Mouse (Mus musculus): ENCODE data around the gene Sh3pxd2a. TPM values are rescaled to one million over a fixed set of nuclear protein-coding genes. Genes with fewer than 3 reads are reported as not detected.

The Sh3pxd2a gene
- polyA plus RNA-seq, 1 experiment from 2014 or later: 0.82 TPM

GRCm38 (mm10) chr19:47369008-47369407, 95.2 kb downstream of the Sh3pxd2a start:
- DNase-seq (peak; percentile 35), ATAC-seq (peak; percentile 86)
- Histone ChIP-seq H3K4me2 (ENCODE audit: low read depth, low read length) (no peak overlapping the region), H3K4me3 (ENCODE audit: low read depth, low read length) (no peak overlapping the region), H3K27me3 (ENCODE audit: insufficient read depth, low read length) (no peaks in the 10 kb centered on the region), H3K9ac (replicated peaks) (no peak overlapping the region), H3K27ac (ENCODE audit: low read depth) (peak overlapping the region; percentile 29; the same call in 1 of the 2 replicates), H3K4me1 (ENCODE audit: insufficient read depth) (no peaks in the 10 kb centered on the region), H3K9me3 (ENCODE audit: low read length) (no peaks in the 10 kb centered on the region), H3K36me3 (replicated peaks; ENCODE audit: insufficient read depth, low read length) (no peaks in the 10 kb centered on the region; the same call in 1 of the 2 replicates)
- WGBS (ENCODE audit: insufficient replicate concordance): 51% methylated on average over 3 of the region's 3 CpGs
- TF ChIP-seq EP300 (IDR thresholded peaks at IDR 0.05; ENCODE audit: low read depth) (no peak), CTCF (IDR thresholded peaks at IDR 0.05; ENCODE audit: low read depth) (peak; percentile 20; the same call in 1 of the 2 replicates)

- no peaks in the 10 kb centered on the region; the same call in none of the 2 replicates for H3K36me3 ChIP-seq (replicated peaks; ENCODE audit: insufficient read depth, low read length)
- H3K4me3 ChIP-seq (ENCODE audit: low read depth, low read length): no peak overlapping the region
- WGBS (ENCODE audit: insufficient replicate concordance): 85% methylated on average over 12 of the region's 12 CpGs
- no peak overlapping the region for H3K9ac ChIP-seq (replicated peaks)
- no peaks in the 10 kb centered on the region for H3K9me3 ChIP-seq (ENCODE audit: low read length)
- no peak overlapping the region for H3K27ac ChIP-seq (ENCODE audit: low read depth)
- TF ChIP-seq EP300 (IDR thresholded peaks at IDR 0.05; ENCODE audit: low read depth) (no peak), CTCF (IDR thresholded peaks at IDR 0.05; ENCODE audit: low read depth) (no peak)
- no peak for ATAC-seq
- H3K27me3 ChIP-seq (ENCODE audit: insufficient read depth, low read length): no peaks in the 10 kb centered on the region
- H3K4me1 ChIP-seq (ENCODE audit: insufficient read depth): no peaks in the 10 kb centered on the region
- no peak overlapping the region for H3K4me2 ChIP-seq (ENCODE audit: low read depth, low read length)
- DNase-seq: no peak
Observed at GRCm38 (mm10) chr19:47367271-47367879, 96.8 kb downstream of the Sh3pxd2a start.

- DNase-seq: no peak
- WGBS (ENCODE audit: insufficient replicate concordance): 83% methylated on average over 8 of the region's 8 CpGs
- no peak for ATAC-seq
- H3K4me1 ChIP-seq (ENCODE audit: insufficient read depth): no peaks in the 10 kb centered on the region
- H3K27ac ChIP-seq (ENCODE audit: low read depth): no peak overlapping the region
- no peak overlapping the region for H3K4me2 ChIP-seq (ENCODE audit: low read depth, low read length)
- TF ChIP-seq EP300 (IDR thresholded peaks at IDR 0.05; ENCODE audit: low read depth) (no peak), CTCF (IDR thresholded peaks at IDR 0.05; ENCODE audit: low read depth) (no peak)
- no peak overlapping the region for H3K9ac ChIP-seq (replicated peaks)
- H3K9me3 ChIP-seq (ENCODE audit: low read length): no peaks in the 10 kb centered on the region
- H3K36me3 ChIP-seq (replicated peaks; ENCODE audit: insufficient read depth, low read length): no peaks in the 10 kb centered on the region; the same call in none of the 2 replicates
- H3K27me3 ChIP-seq (ENCODE audit: insufficient read depth, low read length): no peaks in the 10 kb centered on the region
- no peak overlapping the region for H3K4me3 ChIP-seq (ENCODE audit: low read depth, low read length)
Observed at GRCm38 (mm10) chr19:47366576-47366975, 97.6 kb downstream of the Sh3pxd2a start.

- Histone ChIP-seq H3K4me1 (ENCODE audit: insufficient read depth) (peaks cover 4% of the 10 kb centered on the region), H3K9me3 (ENCODE audit: low read length) (no peaks in the 10 kb centered on the region), H3K27me3 (ENCODE audit: insufficient read depth, low read length) (no peaks in the 10 kb centered on the region), H3K4me2 (ENCODE audit: low read depth, low read length) (no peak overlapping the region), H3K4me3 (ENCODE audit: low read depth, low read length) (no peak overlapping the region), H3K36me3 (replicated peaks; ENCODE audit: insufficient read depth, low read length) (no peaks in the 10 kb centered on the region; the same call in none of the 2 replicates), H3K27ac (ENCODE audit: low read depth) (no peak overlapping the region), H3K9ac (replicated peaks) (no peak overlapping the region)
- no peak for TF ChIP-seq CTCF (IDR thresholded peaks at IDR 0.05; ENCODE audit: low read depth)
- no peak for TF ChIP-seq EP300 (IDR thresholded peaks at IDR 0.05; ENCODE audit: low read depth)
- WGBS (ENCODE audit: insufficient replicate concordance): 71% methylated on average over 9 of the region's 9 CpGs
- DNase-seq (no peak), ATAC-seq (no peak)
Observed at GRCm38 (mm10) chr19:47363086-47363668, 101.0 kb downstream of the Sh3pxd2a start.

GRCm38 (mm10) chr19:47360921-47361320, 103.3 kb downstream of the Sh3pxd2a start:
- WGBS (ENCODE audit: insufficient replicate concordance): 75% methylated on average over 3 of the region's 3 CpGs
- TF ChIP-seq EP300 (IDR thresholded peaks at IDR 0.05; ENCODE audit: low read depth): no peak
- TF ChIP-seq CTCF (IDR thresholded peaks at IDR 0.05; ENCODE audit: low read depth): peak; percentile 30
- ATAC-seq: no peak
- DNase-seq: no peak
- H3K4me2 ChIP-seq (ENCODE audit: low read depth, low read length): no peak overlapping the region
- no peak overlapping the region for H3K9ac ChIP-seq (replicated peaks)
- no peak overlapping the region for H3K4me3 ChIP-seq (ENCODE audit: low read depth, low read length)
- H3K36me3 ChIP-seq (replicated peaks; ENCODE audit: insufficient read depth, low read length): no peaks in the 10 kb centered on the region; the same call in none of the 2 replicates
- H3K27ac ChIP-seq (ENCODE audit: low read depth): no peak overlapping the region
- no peaks in the 10 kb centered on the region for H3K9me3 ChIP-seq (ENCODE audit: low read length)
- peaks cover 4% of the 10 kb centered on the region for H3K4me1 ChIP-seq (ENCODE audit: insufficient read depth)
- H3K27me3 ChIP-seq (ENCODE audit: insufficient read depth, low read length): no peaks in the 10 kb centered on the region

GRCm38 (mm10) chr19:47360017-47360416, 104.2 kb downstream of the Sh3pxd2a start:
- no peak overlapping the region for H3K9ac ChIP-seq (replicated peaks)
- peaks cover 4% of the 10 kb centered on the region for H3K4me1 ChIP-seq (ENCODE audit: insufficient read depth)
- H3K36me3 ChIP-seq (replicated peaks; ENCODE audit: insufficient read depth, low read length): no peaks in the 10 kb centered on the region; the same call in 1 of the 2 replicates
- no peaks in the 10 kb centered on the region for H3K9me3 ChIP-seq (ENCODE audit: low read length)
- no peak overlapping the region for H3K27ac ChIP-seq (ENCODE audit: low read depth)
- DNase-seq (no peak), ATAC-seq (no peak)
- no peak overlapping the region for H3K4me2 ChIP-seq (ENCODE audit: low read depth, low read length)
- no peak for TF ChIP-seq CTCF (IDR thresholded peaks at IDR 0.05; ENCODE audit: low read depth)
- no peak for TF ChIP-seq EP300 (IDR thresholded peaks at IDR 0.05; ENCODE audit: low read depth)
- WGBS (ENCODE audit: insufficient replicate concordance): 85% methylated on average over 16 of the region's 16 CpGs
- no peak overlapping the region for H3K4me3 ChIP-seq (ENCODE audit: low read depth, low read length)
- no peaks in the 10 kb centered on the region for H3K27me3 ChIP-seq (ENCODE audit: insufficient read depth, low read length)

All from liver, postnatal 0 days (tissue).